Mouse (Mus musculus): ENCODE measurements at regions not wholly inside any gene's neighbourhood (a gene's known extent, or its start where the extent isn't known, plus 50 kb on each side); places are given as distances from the start of the nearest gene placed in this dataset.
"Not testable (repeated sequence)": the region's sequence is repeated elsewhere in the genome, so short reads cannot be mapped to it uniquely, and the experiment has no call there.

DNA sequence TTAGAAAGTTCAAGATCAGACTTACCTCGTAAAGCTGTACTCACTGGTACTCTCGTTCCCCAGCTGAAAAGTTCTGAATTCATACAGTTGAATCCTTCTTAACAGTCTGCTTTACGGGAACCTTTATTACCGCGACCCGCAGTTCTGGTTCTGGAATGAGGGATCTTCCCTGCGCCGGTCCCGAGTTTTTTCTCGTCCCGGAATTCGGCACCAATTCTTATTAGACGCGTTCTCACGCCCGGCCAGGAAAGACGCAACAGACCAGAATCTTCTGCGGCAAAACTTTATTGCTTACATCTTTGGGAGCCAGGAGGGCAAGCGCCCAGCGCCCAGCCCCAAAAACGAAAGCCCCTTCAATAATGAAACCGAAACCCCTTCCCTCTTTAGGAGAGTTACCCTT, 423.4 kb downstream of the Tox3 start:
- not testable (repeated sequence) for DNase-seq (ENCODE audit: low spot score in 2 of 2)

DNA sequence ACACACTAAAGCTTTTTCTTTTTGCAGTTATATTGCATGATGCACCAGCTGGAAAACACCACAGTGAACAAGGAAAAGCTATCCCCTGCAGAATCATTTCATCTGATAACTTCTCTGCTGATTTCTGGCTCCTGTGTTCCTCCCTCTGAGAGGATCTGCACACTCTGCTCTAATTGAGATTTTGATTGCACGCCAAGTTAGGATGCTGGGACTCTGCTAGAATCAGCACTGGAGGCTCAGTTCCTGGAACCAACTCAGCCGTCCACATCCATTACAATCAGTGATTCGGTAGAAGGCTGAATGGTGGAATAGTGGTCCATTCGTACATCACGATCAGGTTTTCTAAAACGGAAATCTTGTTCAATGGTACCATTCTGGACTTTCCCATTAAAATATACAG, 434.1 kb downstream of the Tox3 start:
- DNase-seq (ENCODE audit: low spot score in 2 of 2) = no peak

DNA sequence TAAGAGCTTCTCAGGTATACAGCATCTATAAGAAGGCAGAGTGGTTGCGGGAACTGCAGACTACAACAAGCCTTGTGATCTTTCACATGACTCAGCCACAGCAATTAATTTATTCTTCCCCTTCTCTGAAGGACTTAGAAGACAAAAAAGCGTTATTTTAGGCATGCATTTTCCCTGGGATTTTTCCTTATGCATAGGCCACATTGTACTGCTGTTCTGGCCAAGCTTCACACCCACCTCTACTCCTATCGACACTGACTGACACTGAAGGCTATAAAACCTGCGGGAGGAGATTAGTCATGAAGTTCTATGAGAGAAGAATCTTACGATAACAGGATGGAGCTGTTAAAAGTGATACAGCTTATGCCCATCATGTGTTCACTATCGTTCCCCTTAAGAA, 441.9 kb downstream of the Tox3 start:
- no peak for DNase-seq (ENCODE audit: low spot score in 2 of 2)

DNA sequence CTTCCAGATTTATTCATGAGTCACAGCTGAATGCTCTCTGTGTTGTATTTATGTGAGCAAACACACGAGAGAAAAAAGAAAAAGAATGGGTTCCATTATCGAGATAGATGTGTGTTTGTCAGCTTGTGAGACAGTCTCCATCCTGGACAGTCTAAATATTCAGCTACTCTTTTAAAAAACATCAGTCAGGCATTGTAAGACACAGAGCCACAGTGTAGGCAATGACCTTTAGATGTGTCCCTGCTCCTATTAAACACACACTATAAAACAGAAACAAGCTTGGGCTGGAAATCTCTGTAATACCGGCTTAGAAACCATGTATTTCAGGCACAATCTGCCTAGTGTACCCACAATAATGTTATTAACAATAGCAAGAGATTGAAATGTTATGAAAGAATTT, 442.6 kb downstream of the Tox3 start:
- no peak for DNase-seq (ENCODE audit: low spot score in 2 of 2)

DNA sequence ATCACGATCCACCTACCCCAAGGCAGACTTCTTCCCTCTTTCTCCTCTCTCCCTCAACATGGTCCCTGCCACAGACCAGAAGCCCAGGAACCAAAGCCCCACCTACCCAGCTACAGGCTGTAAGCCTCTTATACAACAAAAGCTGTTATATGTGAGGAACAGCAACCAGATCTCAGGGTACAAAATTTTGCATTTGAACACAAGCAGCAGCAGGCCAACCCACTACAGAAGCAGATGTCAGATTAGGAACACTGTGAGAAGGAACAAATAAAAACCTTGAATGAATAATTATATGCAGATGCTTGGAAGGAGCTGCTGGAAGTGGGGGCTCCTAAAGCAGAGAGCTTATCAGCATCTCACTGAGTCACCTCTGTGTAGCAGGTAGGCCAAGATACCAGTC, 444.8 kb downstream of the Tox3 start:
- DNase-seq (ENCODE audit: low spot score in 2 of 2) = no peak

DNA sequence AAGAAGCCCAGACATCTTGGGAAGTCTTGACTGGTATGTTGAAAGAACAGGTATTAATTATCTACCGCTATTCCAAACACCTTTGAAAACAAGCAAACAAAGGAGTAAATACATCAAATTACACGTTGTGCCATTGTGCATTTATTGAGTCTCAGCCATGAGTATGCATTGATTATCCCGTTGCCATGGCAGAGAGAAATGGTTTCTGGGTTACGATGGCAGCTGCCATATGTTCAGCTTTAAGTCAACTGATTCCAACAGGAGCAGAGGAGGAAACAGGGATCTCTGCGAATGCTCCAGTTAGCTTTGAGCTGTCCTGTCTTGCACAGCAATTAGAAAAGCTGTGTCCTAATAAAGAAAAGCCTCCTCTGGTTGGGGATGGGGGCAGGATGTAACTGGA, 475.4 kb downstream of the Tox3 start:
- no peak for DNase-seq (ENCODE audit: low spot score in 2 of 2)

DNA sequence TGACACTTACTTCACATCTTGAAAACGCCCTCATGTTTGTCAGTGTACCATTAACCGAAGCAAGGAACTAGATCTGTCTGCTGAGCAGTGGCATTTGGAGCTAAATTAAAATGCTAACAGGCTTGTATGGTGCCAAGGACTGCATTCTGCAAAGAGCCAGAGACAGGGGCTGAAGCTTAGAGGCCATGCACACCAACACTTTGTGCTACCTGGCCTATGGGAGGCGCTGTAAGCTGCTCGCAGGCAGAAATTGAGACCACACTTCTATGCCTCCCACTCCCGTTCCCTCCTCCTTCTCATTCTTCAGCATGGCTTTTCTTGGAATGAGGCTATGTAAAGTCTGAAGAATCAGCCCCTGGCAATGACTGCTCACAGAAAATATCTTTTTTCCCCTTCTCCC, 476.2 kb downstream of the Tox3 start:
- DNase-seq (ENCODE audit: low spot score in 2 of 2) = no peak

DNA sequence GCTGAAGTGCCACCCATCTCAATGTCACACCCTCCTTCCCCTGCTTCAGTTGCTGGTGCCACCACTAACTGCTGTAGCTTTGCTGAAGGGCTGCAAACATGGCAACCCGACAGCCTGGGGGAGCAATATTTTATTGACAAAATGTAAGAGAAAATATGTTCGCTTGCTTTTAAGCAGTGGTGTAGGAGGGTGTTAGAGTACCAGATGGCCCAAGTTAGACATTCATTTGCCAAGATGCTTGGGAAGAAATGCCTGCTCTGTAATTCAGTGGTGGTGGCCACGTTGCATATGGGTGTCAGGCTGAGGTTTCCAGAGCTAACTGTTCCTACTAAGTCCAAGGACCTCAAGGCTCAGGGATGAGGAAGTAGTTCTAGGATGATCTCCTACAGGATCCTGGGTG, 488.3 kb downstream of the Tox3 start:
- DNase-seq (ENCODE audit: low spot score in 2 of 2) = no peak

DNA sequence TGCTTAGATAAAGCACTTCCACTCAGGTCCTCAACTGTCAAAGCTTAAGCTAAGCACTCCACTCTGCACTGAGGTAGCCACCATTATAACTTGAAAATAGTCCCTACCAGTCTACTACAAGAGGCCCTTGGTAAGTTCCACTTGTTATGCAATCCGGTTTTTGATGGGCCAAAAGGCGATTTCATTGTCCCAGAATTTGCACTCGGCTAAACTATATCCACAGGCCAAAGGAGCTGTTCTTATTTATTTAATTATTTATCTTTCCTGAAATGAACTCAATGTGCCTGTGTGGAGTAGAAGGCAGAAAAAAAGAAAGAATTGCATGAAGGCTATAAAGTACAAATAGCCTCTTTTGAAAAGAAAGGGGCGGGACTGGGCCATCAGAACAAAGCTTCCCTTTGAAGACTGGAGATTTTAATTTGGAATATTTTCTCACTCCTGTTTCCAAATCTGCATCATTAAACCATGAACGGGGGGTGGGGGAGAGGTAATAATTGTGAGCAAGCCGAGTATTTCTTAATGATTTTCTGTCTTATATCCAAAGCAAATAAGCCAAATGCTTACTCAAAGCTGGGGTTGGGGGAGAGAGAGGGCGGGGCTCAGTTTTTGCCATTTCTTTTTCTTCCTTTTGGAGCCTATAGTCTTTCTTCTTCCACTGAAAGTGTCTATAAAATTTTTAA, 489.3 kb downstream of the Tox3 start:
- no peak for DNase-seq (ENCODE audit: low spot score in 2 of 2)

DNA sequence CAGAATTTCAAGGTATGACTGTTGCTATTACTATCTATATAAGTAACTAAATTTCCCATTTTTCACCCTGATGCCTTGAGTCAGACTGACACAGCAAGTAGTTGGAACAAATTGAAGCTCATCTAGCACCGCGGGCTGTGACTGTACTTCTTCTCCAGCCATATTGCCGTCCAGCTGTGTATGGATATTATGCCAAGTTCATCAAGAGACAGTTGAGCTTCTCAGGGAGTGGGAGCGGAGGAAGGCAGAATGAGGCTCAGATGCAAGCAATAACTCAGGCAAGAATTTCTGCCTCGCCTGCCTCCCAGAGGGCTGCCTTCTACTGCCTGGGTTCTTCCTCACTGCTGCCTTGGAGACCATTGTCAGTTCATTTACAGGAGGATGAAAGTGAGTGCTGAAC, 492.6 kb downstream of the Tox3 start:
- no peak for DNase-seq (ENCODE audit: low spot score in 2 of 2)

DNA sequence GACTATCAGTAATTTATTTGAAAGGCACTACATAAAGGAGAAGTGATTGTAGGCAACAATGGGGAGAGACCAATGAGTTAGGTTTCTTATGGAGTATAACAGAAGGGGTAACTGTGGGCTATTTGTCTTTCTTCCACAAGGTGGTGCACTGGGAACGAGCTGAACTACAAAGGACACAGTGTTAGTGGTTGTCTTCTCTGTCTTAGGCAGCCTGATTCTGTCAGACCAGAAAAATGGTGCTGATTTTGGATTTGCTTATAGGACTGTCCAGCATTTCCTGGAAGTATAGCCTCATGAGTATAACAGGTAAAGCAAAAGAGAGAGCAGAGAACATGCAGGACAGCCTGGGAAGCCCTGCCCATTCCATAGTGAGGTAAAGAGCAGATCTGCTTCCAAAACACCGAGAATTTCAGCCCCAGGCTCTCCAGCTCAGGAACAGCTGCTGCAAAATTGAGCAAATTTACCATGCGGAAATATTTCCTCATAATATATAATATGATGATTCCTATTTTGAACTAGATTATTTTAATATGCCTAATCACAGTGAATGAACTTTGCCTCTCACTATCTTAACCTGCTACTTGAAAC, 497.8 kb downstream of the Tox3 start:
- no peak for DNase-seq (ENCODE audit: low spot score in 2 of 2)

DNA sequence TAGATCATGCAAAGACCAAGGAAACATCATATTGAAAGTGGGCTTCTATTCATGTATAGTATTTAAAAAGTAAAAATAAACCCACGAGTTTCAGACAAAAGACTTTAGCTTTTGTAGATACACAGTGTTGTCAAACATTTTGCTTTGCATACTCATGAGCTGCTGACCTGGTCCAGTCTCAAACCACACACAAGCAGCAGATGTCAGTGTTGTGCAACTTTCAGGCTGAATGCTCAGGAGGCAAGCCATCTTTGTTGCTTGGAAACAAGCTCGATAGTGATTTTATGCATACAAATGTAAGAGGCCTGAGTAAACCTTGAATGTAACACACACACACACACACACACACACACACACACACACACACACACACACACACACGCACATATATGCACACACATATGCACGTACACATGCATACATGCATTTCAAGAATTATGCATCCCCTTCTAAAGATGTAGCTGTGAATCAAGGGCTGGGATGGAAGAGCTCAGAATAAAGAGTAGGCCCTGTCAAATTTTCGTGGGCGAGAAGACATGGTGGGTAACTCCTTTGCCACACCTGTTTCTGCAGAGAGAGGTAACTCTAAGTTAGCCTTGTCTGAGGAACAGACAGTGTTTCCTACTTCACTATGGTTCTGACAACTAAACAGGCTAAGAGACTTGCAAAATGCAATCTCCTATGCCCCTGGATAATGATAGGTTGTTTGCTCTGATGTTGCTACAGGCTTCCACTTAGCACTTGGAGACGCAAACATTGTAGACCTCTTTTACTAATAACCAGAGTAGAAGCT, 498.5 kb downstream of the Tox3 start:
- DNase-seq (ENCODE audit: low spot score in 2 of 2) = no peak

DNA sequence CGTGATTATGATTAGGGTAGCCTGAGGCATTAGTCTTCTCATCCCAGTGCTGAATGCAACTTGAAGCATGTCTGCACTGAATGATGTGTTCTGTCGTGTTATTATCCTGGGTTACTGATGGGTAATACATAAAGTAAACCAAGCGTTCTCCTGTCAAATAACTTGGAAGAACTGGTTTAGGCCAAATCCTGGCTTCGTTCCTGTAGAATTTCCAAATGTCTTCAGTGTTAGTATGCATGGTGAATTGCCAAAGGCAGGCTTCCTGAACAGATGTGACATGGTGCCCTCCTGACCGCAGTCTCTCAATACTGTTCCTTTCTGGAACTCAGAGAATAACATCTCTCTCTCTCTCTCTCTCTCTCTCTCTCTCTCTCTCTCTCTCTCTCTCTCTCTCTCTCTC, 509.6 kb downstream of the Tox3 start:
- DNase-seq (ENCODE audit: low spot score in 2 of 2) = no peak

DNA sequence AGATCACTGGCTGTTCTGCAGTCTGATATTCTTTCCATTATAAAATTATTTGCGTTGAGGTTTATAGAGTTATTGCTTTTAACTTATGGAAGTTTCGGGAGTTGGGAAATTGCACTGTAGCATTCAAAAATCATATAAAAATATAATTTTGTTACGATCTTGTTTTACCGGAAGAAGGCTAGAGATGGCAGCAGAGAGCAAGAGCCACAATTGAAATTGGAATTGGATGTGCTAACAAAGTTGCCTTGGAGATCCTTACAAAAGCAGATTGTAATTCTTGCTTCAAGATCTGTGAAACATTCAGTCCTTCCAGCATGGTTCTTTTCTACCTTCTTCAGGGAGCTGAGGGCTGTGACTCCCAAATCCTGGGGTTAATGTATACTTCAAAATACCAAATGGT, 514.4 kb downstream of the Tox3 start:
- no peak for DNase-seq (ENCODE audit: low spot score in 2 of 2)

DNA sequence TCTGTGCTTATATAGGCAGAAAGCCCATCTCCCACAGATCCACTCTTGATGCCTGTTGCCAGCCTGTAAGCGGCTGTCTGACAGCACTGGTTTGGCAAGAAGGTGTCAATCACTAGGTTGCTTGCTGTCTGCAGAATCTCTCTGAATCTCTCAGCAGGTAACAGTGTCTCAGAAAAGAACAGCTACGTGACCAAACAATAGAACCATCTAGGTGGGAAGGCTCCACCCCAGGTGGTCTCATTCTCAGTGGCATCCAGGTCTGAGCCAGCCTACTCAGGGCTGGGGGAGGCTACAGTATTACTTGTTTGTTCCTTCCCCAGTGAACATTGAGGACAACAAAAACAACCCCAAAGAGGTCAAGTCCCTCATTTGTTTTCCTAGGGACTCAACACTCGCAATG, 523.6 kb downstream of the Tox3 start:
- no peak for DNase-seq (ENCODE audit: low spot score in 2 of 2)

DNA sequence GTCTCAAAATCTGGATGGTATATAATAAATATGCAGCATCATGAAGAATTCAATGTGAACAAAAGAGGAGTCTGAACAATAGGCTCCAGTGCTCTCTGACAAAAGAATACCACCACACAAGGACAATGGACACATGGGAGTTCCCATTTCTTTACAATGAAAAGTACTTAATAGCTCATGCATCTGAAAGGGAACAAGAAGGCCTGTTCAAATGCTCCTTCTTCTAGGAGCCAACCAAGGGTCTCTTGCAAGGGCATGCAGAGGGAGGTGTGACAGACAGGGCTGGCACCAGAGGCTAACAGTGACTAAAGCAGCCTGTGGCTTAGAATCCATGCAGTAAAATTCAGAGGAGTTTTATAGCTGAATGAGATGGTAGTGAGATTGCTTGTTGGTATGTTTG, 524.5 kb downstream of the Tox3 start:
- DNase-seq (ENCODE audit: low spot score in 2 of 2) = no peak

DNA sequence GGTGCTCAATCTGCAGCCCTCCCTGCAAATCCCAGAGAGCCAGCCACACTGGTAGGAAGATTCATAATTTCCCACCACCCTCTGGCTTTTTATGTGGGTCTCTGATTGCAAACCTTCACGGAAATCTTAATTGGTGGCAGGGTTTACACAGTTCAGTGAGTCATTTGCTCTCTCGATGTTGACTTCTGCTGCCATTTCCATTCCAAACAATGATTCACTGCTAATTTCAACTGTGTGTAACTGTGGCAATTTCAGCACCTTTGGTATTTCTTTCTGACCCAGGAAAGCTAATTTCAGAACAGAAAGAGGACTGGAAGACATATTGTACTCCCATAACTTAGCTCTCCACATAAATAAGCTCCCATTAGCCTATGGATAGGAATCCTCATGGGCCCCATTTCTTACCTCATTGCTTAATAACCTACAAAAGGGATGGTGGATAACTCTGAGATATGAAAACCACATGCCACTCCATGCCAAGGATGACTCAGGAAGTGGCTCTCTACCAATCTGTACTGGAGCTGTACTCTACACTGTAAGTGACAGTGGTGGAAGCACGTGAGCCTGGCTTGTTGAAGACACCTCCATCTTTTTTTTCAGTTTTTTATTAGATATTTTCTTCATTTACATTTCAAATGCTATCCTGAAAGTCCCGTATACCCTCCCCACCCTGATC, 536.0 kb downstream of the Tox3 start:
- DNase-seq (ENCODE audit: low spot score in 2 of 2) = no peak

DNA sequence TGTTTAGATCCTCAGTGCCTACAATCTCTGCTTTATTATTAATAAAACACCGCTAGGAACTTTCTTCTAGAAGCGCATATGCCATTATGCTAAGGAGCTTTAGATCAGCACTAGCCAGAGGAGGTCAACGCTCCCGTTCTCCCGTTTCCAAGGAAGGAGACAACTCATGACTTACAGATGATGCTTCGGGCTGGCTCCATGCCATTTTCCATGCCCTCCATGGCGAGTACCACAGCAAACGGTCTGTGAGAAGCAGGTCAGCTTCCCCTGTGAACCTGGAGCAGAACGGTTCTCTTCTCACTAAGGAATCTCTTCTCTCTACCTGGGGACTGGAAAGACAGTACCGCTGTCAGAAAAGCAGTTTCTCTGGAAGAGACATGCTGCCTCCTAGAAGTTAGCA, 559.8 kb downstream of the Tox3 start:
- DNase-seq (ENCODE audit: low spot score in 2 of 2) = no peak

DNA sequence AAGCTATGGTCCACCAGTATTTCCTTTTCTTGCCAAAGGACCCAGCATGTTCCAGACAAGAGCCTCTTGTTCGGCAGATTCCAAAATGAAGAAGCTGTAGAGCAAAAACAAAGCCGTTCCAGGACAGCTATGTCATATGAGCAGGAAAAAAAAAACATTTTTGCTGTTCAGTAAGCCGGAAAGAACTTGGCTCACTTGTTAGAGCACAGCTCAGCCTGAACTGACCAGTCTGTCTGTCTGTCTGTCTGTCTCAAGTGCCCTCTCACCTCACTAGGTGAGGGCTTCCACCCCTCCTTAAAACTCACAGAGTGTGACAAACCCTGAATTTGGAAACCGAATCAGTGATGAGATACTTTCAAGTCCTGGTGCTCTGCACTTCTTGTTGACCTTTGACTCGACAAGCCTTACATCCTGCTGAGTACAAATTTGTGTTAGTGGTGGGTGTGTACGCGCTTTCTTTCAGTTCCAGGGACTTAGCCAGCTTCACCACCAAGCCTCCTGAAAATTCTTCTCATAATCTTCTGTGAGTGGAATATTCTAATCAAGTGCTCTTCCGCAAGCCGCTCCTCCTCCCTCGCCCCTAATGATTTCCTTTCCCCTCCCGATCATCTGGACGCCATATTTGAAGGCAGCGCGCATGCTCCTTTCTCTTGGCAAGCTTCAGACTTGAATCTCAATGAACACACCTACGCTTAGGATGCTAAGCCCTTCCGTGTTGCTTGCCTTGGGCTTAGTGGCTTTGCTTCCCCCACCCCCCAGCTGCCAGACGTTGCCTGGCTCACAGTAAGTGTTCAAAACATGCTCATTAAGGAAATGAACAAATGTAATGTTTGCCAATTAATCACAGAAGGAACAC, 560.9 kb downstream of the Tox3 start:
- DNase-seq (ENCODE audit: low spot score in 2 of 2) = no peak

DNA sequence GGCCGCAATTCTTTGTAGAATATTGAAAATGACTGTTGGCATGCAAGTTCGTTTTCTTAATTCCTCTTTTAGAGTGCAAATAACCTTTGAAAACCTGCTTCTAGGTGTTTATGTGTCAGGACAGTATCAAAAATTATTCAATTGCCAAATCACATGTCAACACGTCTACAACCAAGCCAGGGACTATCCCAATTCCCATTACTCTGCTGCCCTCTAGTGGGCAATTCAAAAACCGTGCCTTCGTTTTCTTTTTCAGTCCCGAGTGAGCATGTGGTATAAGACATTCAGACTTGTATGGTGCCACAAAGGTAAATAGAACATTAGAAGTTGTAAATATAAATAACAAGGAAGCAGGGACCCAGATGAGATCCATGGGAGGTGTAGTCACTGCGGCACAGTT, 563.1 kb downstream of the Tox3 start:
- peak in 1 of 2 experiments; percentile 18 for DNase-seq (ENCODE audit: low spot score in 2 of 2)

DNA sequence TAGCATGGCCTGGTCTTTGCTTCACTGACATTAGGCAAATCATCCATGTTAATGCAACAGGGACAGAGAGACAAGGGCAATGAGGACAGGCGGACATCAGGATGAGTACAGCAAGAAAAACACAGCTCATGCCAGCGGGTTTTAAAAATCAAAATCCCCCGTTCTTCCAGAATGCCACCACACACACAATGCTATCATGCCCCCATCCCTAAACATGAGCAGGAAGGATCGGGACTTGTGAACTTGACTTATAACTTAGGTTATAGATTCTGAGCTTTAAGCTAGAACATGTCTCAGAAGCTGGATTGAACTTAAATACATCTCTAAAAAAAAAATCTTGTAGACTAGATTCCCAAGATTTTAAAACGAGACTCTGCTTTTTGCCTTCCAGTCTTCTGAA, 564.8 kb downstream of the Tox3 start:
- no peak for DNase-seq (ENCODE audit: low spot score in 2 of 2)

All from adrenal gland, postnatal 4 days (tissue).